Comparison of ENCODE assay signal across 7 mouse cellular contexts in the genomic region with DNA sequence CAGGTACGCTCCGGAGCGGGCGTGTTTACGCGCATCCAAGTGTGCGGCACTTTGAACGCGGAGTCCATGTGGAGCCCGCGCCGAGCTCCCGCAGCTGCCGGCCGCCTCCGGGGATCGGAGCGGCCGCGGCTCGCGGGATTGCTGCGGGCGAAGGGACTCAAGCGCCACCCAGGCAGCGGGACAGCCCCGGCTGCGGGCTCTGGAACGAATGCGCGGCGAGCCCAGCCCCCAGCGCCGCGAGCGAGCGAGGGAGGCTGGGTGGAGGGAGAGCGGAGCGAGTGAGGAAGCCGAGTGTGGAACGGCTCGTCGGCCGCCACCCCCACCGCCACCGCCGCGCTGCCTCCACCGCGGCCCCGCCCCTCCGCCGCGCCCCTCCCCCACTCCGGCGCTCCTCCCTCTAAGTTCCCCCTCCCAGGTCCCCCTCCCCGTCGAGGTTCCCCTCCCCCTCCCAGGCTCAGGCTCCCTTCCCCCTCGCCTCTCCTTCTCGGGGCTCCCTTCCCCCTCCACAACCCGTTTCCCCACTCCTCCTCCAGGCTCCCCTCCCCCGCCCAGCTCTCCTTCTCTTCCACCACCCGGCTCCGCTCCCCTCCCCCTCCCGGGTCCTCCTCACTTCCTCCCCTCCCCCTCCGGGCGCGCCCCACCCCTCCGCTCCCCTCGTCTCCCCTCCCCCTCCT. TPM values are rescaled to one million over a fixed set of nuclear protein-coding genes. Genes with fewer than 3 reads are reported as not detected.
DNase-seq lines count a peak whose midpoint lies in the region; ATAC-seq and TF ChIP-seq lines count a peak whose summit lies in the region.

No protein-coding gene starts in this region.

- H3K4me3 ChIP-seq in heart, adult 2 months, result peak overlapping the region; percentile 57
- H3K4me3 ChIP-seq in limb, embryonic 13.5 days, result peak overlapping the region; percentile 90
- H3K4me3 ChIP-seq in midbrain, embryonic 15.5 days, result peak overlapping the region; percentile 81

- peak overlapping the region; percentile 82 for H3K9ac ChIP-seq in heart, adult 2 months (ENCODE audit: low read depth, low read length)
- peak overlapping the region; percentile 87 for H3K9ac ChIP-seq in limb, embryonic 13.5 days
- peak overlapping the region; percentile 86 for H3K9ac ChIP-seq in midbrain, embryonic 15.5 days

- peak; percentile 95 for DNase-seq in adrenal gland, postnatal 10 days
- DNase-seq in embryo, embryonic 9.5 days (ENCODE audit: extremely low spot score), result peak; percentile 96
- DNase-seq in heart, adult 2 months, result peak; percentile 88 to 91
- peak; percentile 85 to 86 for DNase-seq in kidney, adult 8-10 months
- peak; percentile 89 for DNase-seq in spleen, adult 18-20 months

- H3K27me3 ChIP-seq in heart, adult 2 months (ENCODE audit: control insufficient read depth, insufficient read depth, low read length), result no peaks in the 10 kb centered on the region
- H3K27me3 ChIP-seq in limb, embryonic 13.5 days, result no peaks in the 10 kb centered on the region
- H3K27me3 ChIP-seq in midbrain, embryonic 15.5 days (replicated peaks), result no peaks in the 10 kb centered on the region

- WGBS in heart, adult 2 months, result 1% methylated on average over 54 of the region's 70 CpGs
- under 1% methylated on average over 57 of the region's 70 CpGs for WGBS in limb, embryonic 13.5 days
- 1% methylated on average over 63 of the region's 70 CpGs for WGBS in midbrain, embryonic 15.5 days

- H3K36me3 ChIP-seq in heart, adult 2 months (ENCODE audit: control insufficient read depth, insufficient read depth, low read length), result no peaks in the 10 kb centered on the region; the same call in 1 of the 2 replicates
- peaks cover 8% of the 10 kb centered on the region; the same call in 1 of the 2 replicates for H3K36me3 ChIP-seq in limb, embryonic 13.5 days
- H3K36me3 ChIP-seq in midbrain, embryonic 15.5 days (replicated peaks), result no peaks in the 10 kb centered on the region

- TF ChIP-seq EP300 in heart, adult 2 months (IDR thresholded peaks at IDR 0.05; ENCODE audit: insufficient read depth, low read depth, low read length), result 0 out of 2 replicates have a peak, but pooled peaks have one; percentile 25

- H3K79me2 ChIP-seq in heart, adult 2 months (replicated peaks; ENCODE audit: control insufficient read depth, insufficient read depth, low read length), result peaks cover 3% of the 10 kb centered on the region

- H3K4me2 ChIP-seq in limb, embryonic 13.5 days (replicated peaks), result peak overlapping the region; percentile 68
- peak overlapping the region; percentile 65 for H3K4me2 ChIP-seq in midbrain, embryonic 15.5 days

- intact Hi-C loops in heart, adult 2 months (cut with DNase I), result loop anchor here (1.0 to 10.0 kb wide), 10 partner anchors 69 to 1421 kb away; no protein-coding TSS in a partner anchor

- peaks cover 12% of the 10 kb centered on the region for H3K4me1 ChIP-seq in heart, adult 2 months (ENCODE audit: control insufficient read depth, insufficient read depth, low read length)
- H3K4me1 ChIP-seq in limb, embryonic 13.5 days, result peaks cover 27% of the 10 kb centered on the region
- peaks cover 38% of the 10 kb centered on the region for H3K4me1 ChIP-seq in midbrain, embryonic 15.5 days

- no peaks in the 10 kb centered on the region for H3K9me3 ChIP-seq in limb, embryonic 13.5 days
- no peaks in the 10 kb centered on the region for H3K9me3 ChIP-seq in midbrain, embryonic 15.5 days

- ATAC-seq in limb, embryonic 13.5 days (ENCODE audit: low FRiP score, low read depth), result peak; percentile 88
- ATAC-seq in midbrain, embryonic 15.5 days (replicated peaks), result peak; percentile 93

- peak overlapping the region; percentile 97 for H3K27ac ChIP-seq in heart, adult 2 months
- peak overlapping the region; percentile 90 for H3K27ac ChIP-seq in limb, embryonic 13.5 days
- peak overlapping the region; percentile 98 for H3K27ac ChIP-seq in midbrain, embryonic 15.5 days

- no peak for TF ChIP-seq CTCF in heart, adult 2 months (IDR thresholded peaks at IDR 0.05)

- TF ChIP-seq POLR2A in heart, adult 2 months (IDR thresholded peaks at IDR 0.05; ENCODE audit: insufficient read depth, low read depth, low read length), result peak; percentile 45; the same call in 1 of the 2 replicates

RNA-seq across cellular contexts. Expression of a gene that starts 0.4 kb away (rescaled TPM):
- total RNA-seq in adrenal gland, postnatal 10 days (2021), result 10 to 100 TPM; 71.2 to 86.6 TPM
- total RNA-seq in heart, adult 2 months (2021), result 10 to 100 TPM; 63.2 to 67.2 TPM
- 13.5 and 34.8 TPM in 2 replicates for polyA plus RNA-seq in heart, adult 2 months (2012; rRNA removed)
- polyA plus RNA-seq in limb, embryonic 13.5 days (2015; fragmentation: Nextera tagmentation; extraction: Ambion mirVana), result 24.0 and 28.0 TPM in 2 replicates
- polyA plus RNA-seq in midbrain, embryonic 15.5 days (2015; fragmentation: Nextera tagmentation; extraction: Ambion mirVana), result 16.1 and 16.2 TPM in 2 replicates

Comparison
In these comparisons a context has a peak if more than half of its experiments do, and no peak if none do; other contexts are left out.
1. Peak in every context shown above with its lines: DNase-seq, ATAC-seq, H3K4me3 ChIP-seq and H3K27ac ChIP-seq.